28 mouse cellular contexts compared by ENCODE assay signal in genomic region chr3:88073631-88074030, GRCm38 (mm10). TPM values are rescaled to one million over a fixed set of nuclear protein-coding genes. Genes with fewer than 3 reads are reported as not detected.
DNase-seq lines count a peak whose midpoint lies in the region; ATAC-seq lines count a peak whose summit lies in the region.
"Had no signal": no experiment of that assay in that cellular context is flagged by ENCODE, and none has a peak within 500 bp of the region (broad histone marks: within the 10 kb centered on the region; RNA-seq: fewer than 3 reads in every experiment).

No protein-coding gene starts in this region.

- H3K4me3 ChIP-seq in midbrain, embryonic 11.5 days (ENCODE audit: low read depth, low read length), result no peak overlapping the region
- H3K4me3 ChIP-seq in midbrain, embryonic 10.5 days, result no peak overlapping the region
- H3K4me3 ChIP-seq: embryonic facial prominence, embryonic 13.5 days; embryonic facial prominence, embryonic 15.5 days; erythroblast, embryonic 14.5 days; forebrain, embryonic 10.5 days; forebrain, embryonic 12.5 days had no signal

- no peaks in the 10 kb centered on the region for H3K9me3 ChIP-seq in midbrain, embryonic 11.5 days (ENCODE audit: control insufficient read depth, low read length)
- no peaks in the 10 kb centered on the region for H3K9me3 ChIP-seq in midbrain, embryonic 10.5 days (replicated peaks)
- H3K9me3 ChIP-seq: embryonic facial prominence, embryonic 13.5 days; embryonic facial prominence, embryonic 15.5 days; forebrain, embryonic 10.5 days; forebrain, embryonic 12.5 days; G1E had no signal

- no peak for ATAC-seq in midbrain, embryonic 11.5 days (ENCODE audit: low FRiP score)
- ATAC-seq: activated CD4-positive, CD25-positive, alpha-beta regulatory T cell, adult 4 months; CD4-positive, CD25-positive, alpha-beta regulatory T cell, adult 4 months; forebrain, embryonic 14.5 days; forebrain, embryonic 16.5 days; Patski had no signal

- H3K36me3 ChIP-seq in midbrain, embryonic 11.5 days (ENCODE audit: control insufficient read depth, insufficient read depth, low read length), result no peaks in the 10 kb centered on the region
- H3K36me3 ChIP-seq in midbrain, embryonic 10.5 days, result no peaks in the 10 kb centered on the region
- H3K36me3 ChIP-seq: embryonic facial prominence, embryonic 13.5 days; embryonic facial prominence, embryonic 15.5 days; forebrain, embryonic 10.5 days; forebrain, embryonic 12.5 days; G1E had no signal

- no peak overlapping the region for H3K27ac ChIP-seq in midbrain, embryonic 11.5 days (ENCODE audit: low read depth, low read length)
- no peak overlapping the region for H3K27ac ChIP-seq in midbrain, embryonic 10.5 days (replicated peaks)
- H3K27ac ChIP-seq: embryonic facial prominence, embryonic 13.5 days; embryonic facial prominence, embryonic 15.5 days; forebrain, embryonic 10.5 days; forebrain, embryonic 12.5 days had no signal

- peak; percentile 52 to 70 for DNase-seq in cerebellum, postnatal 10 days
- DNase-seq in cerebellum, adult 18-20 months, result no peak
- DNase-seq in midbrain, embryonic 11.5 days (ENCODE audit: low spot score, missing footprints), result peak; percentile 56
- no peak for DNase-seq in midbrain, embryonic 10.5 days (ENCODE audit: low spot score)
- DNase-seq in brain, adult 2 months (ENCODE audit: low read depth, low spot score), result peak; percentile 27
- DNase-seq: adrenal gland, adult 8-10 months; adrenal gland, postnatal 14 days; adrenal gland, postnatal 36 days; B cell, adult 2 months; cerebellum, adult 11-12 months; cerebellum, adult 8-10 months; cerebellum, adult 9-11 months; cerebellum, postnatal 36 days; embryo, embryonic 11 days had no signal

- H3K9ac ChIP-seq in midbrain, embryonic 11.5 days (ENCODE audit: low read length), result no peak overlapping the region
- H3K9ac ChIP-seq: embryonic facial prominence, embryonic 13.5 days; embryonic facial prominence, embryonic 15.5 days; forebrain, embryonic 12.5 days had no signal

- no peak overlapping the region for H3K4me2 ChIP-seq in midbrain, embryonic 11.5 days
- H3K4me2 ChIP-seq: embryonic facial prominence, embryonic 13.5 days; embryonic facial prominence, embryonic 15.5 days; forebrain, embryonic 12.5 days had no signal

- WGBS in midbrain, embryonic 11.5 days, result 71% methylated on average over 2 of the region's 2 CpGs
- 83% methylated on average over 2 of the region's 2 CpGs for WGBS in midbrain, embryonic 10.5 days

- no peaks in the 10 kb centered on the region for H3K4me1 ChIP-seq in midbrain, embryonic 11.5 days (ENCODE audit: control insufficient read depth, insufficient read depth, low read length)
- peaks cover 7% of the 10 kb centered on the region for H3K4me1 ChIP-seq in midbrain, embryonic 10.5 days
- H3K4me1 ChIP-seq: embryonic facial prominence, embryonic 13.5 days; embryonic facial prominence, embryonic 15.5 days; forebrain, embryonic 10.5 days; forebrain, embryonic 12.5 days had no signal

- H3K27me3 ChIP-seq in midbrain, embryonic 11.5 days (ENCODE audit: control insufficient read depth, insufficient read depth, low read length), result no peaks in the 10 kb centered on the region
- peaks cover 32% of the 10 kb centered on the region for H3K27me3 ChIP-seq in midbrain, embryonic 10.5 days (ENCODE audit: low read depth, poor library complexity, severe bottlenecking)
- H3K27me3 ChIP-seq: embryonic facial prominence, embryonic 15.5 days had no signal

RNA-seq across cellular contexts. Expression of gene Ttc24, which starts 4.5 kb away (rescaled TPM):
- not detected in 2 replicates for polyA plus RNA-seq in midbrain, embryonic 11.5 days (2014; fragmentation: Nextera tagmentation; extraction: Ambion mirVana)
- not detected in 2 replicates for polyA plus RNA-seq in midbrain, embryonic 10.5 days (2016; fragmentation: Nextera tagmentation; extraction: Ambion mirVana)
- polyA plus RNA-seq: activated CD4-positive, CD25-positive, alpha-beta regulatory T cell, adult 4 months; brain, embryonic 14.5 days; CD4-positive, CD25-positive, alpha-beta regulatory T cell, adult 4 months; erythroblast, embryonic 14.5 days; forebrain, embryonic 10.5 days; forebrain, embryonic 14.5 days; forebrain, embryonic 16.5 days; frontal cortex, adult 2 months; G1E; Patski had no signal

RNA-seq across cellular contexts. Expression of gene Iqgap3, which starts 8.1 kb away (rescaled TPM):
- 15.0 and 16.5 TPM in 2 replicates for polyA plus RNA-seq in midbrain, embryonic 11.5 days (2014; fragmentation: Nextera tagmentation; extraction: Ambion mirVana)
- 22.6 and 24.6 TPM in 2 replicates for polyA plus RNA-seq in midbrain, embryonic 10.5 days (2016; fragmentation: Nextera tagmentation; extraction: Ambion mirVana)

RNA-seq across cellular contexts. Expression of gene Naxe, which starts 15.3 kb away (rescaled TPM):
- polyA plus RNA-seq in midbrain, embryonic 11.5 days (2014; fragmentation: Nextera tagmentation; extraction: Ambion mirVana), result 126 and 128 TPM in 2 replicates
- 126 and 138 TPM in 2 replicates for polyA plus RNA-seq in midbrain, embryonic 10.5 days (2016; fragmentation: Nextera tagmentation; extraction: Ambion mirVana)

RNA-seq across cellular contexts. Expression of gene Gpatch4, which starts 30.7 kb away (rescaled TPM):
- polyA plus RNA-seq in midbrain, embryonic 11.5 days (2014; fragmentation: Nextera tagmentation; extraction: Ambion mirVana), result 31.8 and 32.9 TPM in 2 replicates
- polyA plus RNA-seq in midbrain, embryonic 10.5 days (2016; fragmentation: Nextera tagmentation; extraction: Ambion mirVana), result 41.7 and 47.0 TPM in 2 replicates

RNA-seq across cellular contexts. Expression of gene Hapln2, which starts 46.2 kb away (rescaled TPM):
- 0.11 TPM in 1 of 2 replicates, not detected in the other for polyA plus RNA-seq in midbrain, embryonic 11.5 days (2014; fragmentation: Nextera tagmentation; extraction: Ambion mirVana)
- 0.10 TPM in 1 of 2 replicates, not detected in the other for polyA plus RNA-seq in midbrain, embryonic 10.5 days (2016; fragmentation: Nextera tagmentation; extraction: Ambion mirVana)
- polyA plus RNA-seq: activated CD4-positive, CD25-positive, alpha-beta regulatory T cell, adult 4 months; embryonic facial prominence, embryonic 11.5 days; erythroblast, embryonic 14.5 days; forebrain, embryonic 10.5 days; forebrain, embryonic 12.5 days; forebrain, embryonic 14.5 days; G1E had no signal

Comparison
In these comparisons a context has a peak if more than half of its experiments do, and no peak if none do; other contexts are left out.
1. DNase-seq: peak in cerebellum, postnatal 10 days (2 of 2), midbrain, embryonic 11.5 days (single experiment) and brain, adult 2 months (single experiment); none in cerebellum, adult 18-20 months (0 of 2) and midbrain, embryonic 10.5 days (single experiment).